Mouse (Mus musculus) left cerebral cortex, adult 8-10 months (tissue): Measurements from ENCODE around the gene Unc5c. TPM values are rescaled to one million over a fixed set of nuclear protein-coding genes. Genes with fewer than 3 reads are reported as not detected.

Experiments
- DNase-seq, 2 experiments: peaks; one replicate each; pipeline ENCODE4 v3.0.0; 2022; ENCODE audit warnings: low spot score in 2 of 2
- total RNA-seq, 4 experiments: library from RNA; stranded (reverse); gene quantifications; 2 replicates each; pipeline ENCODE4 v1.2.4; 2022

The Unc5c gene
- total RNA-seq, result 10 to 100 TPM; 27.4 to 29.4 (median 28.6) TPM

- peak; percentile 74 to 75 for DNase-seq
These were observed at the start of gene Unc5c for GRCm38 (mm10) chr3:141465104-141465705. Gene Unc5c, plus strand, starts transcription at chr3:141465216.

- DNase-seq, result no peak
These were observed 7.5 kb upstream of the Unc5c start for GRCm38 (mm10) chr3:141457475-141457874.

- DNase-seq, result peak in 1 of 2 experiments; percentile 16
These were observed 2.5 kb upstream of the Unc5c start for GRCm38 (mm10) chr3:141462482-141462881.

GRCm38 (mm10) chr3:141464691-141465103 is 319 bp upstream of the Unc5c start:
- DNase-seq, result peak; percentile 54 to 68

GRCm38 (mm10) chr3:141466061-141466460 is 1.0 kb downstream of the Unc5c start:
- peak; percentile 18 to 48 for DNase-seq

GRCm38 (mm10) chr3:141466727-141467335 is 1.8 kb downstream of the Unc5c start:
- no peak for DNase-seq

- no peak for DNase-seq
These were observed 4.3 kb downstream of the Unc5c start for GRCm38 (mm10) chr3:141469338-141469737.

- DNase-seq, result no peak
These were observed 8.2 kb downstream of the Unc5c start for GRCm38 (mm10) chr3:141473205-141473604.

GRCm38 (mm10) chr3:141475389-141475788 is 10.4 kb downstream of the Unc5c start:
- DNase-seq, result no peak

- no peak for DNase-seq
These were observed 10.9 kb downstream of the Unc5c start for GRCm38 (mm10) chr3:141475919-141476318.

GRCm38 (mm10) chr3:141476670-141477069 is 11.7 kb downstream of the Unc5c start:
- DNase-seq, result no peak

GRCm38 (mm10) chr3:141482465-141482864 is 17.4 kb downstream of the Unc5c start:
- no peak for DNase-seq

GRCm38 (mm10) chr3:141483665-141484431 is 18.8 kb downstream of the Unc5c start:
- DNase-seq, result no peak

- no peak for DNase-seq
These were observed 20.2 kb downstream of the Unc5c start for GRCm38 (mm10) chr3:141485218-141485617.

GRCm38 (mm10) chr3:141490647-141491046 is 25.6 kb downstream of the Unc5c start:
- DNase-seq, result no peak

- no peak for DNase-seq
These were observed 26.4 kb downstream of the Unc5c start for GRCm38 (mm10) chr3:141491272-141491950.

GRCm38 (mm10) chr3:141491951-141492310 is 26.9 kb downstream of the Unc5c start:
- no peak for DNase-seq

GRCm38 (mm10) chr3:141493000-141493399 is 28.0 kb downstream of the Unc5c start:
- no peak for DNase-seq

GRCm38 (mm10) chr3:141498348-141499056 is 33.5 kb downstream of the Unc5c start:
- no peak for DNase-seq

GRCm38 (mm10) chr3:141501845-141502505 is 37.0 kb downstream of the Unc5c start:
- DNase-seq, result no peak

GRCm38 (mm10) chr3:141503331-141503730 is 38.3 kb downstream of the Unc5c start:
- no peak for DNase-seq
